Mouse (Mus musculus) retina, postnatal 1 day (tissue): ENCODE measurements at regions not wholly inside any gene's neighbourhood (a gene's known extent, or its start where the extent isn't known, plus 50 kb on each side); places are given as distances from the start of the nearest gene placed in this dataset.
"Not testable (repeated sequence)": the region's sequence is repeated elsewhere in the genome, so short reads cannot be mapped to it uniquely, and the experiment has no call there.

Experiments used
- DNase-seq: peaks from one replicate; pipeline ENCODE4 v3.0.0-alpha.2; 2012

GRCm38 (mm10) chr12:16374331-16374996, 236.3 kb downstream of the Lpin1 start:
- DNase-seq: no peak

- DNase-seq: no peak
Observed at GRCm38 (mm10) chr12:16370061-16370460, 240.7 kb downstream of the Lpin1 start.

GRCm38 (mm10) chr12:16362341-16362740, 248.4 kb downstream of the Lpin1 start:
- DNase-seq: no peak

GRCm38 (mm10) chr12:16358831-16359230, 251.9 kb downstream of the Lpin1 start:
- no peak for DNase-seq

GRCm38 (mm10) chr12:16354711-16355110, 256.1 kb downstream of the Lpin1 start:
- no peak for DNase-seq

GRCm38 (mm10) chr12:16351751-16352150, 259.0 kb downstream of the Lpin1 start:
- no peak for DNase-seq

- no peak for DNase-seq
Observed at GRCm38 (mm10) chr12:16349310-16349709, 261.5 kb downstream of the Lpin1 start.

GRCm38 (mm10) chr12:16344021-16344420, 266.7 kb downstream of the Lpin1 start:
- DNase-seq: no peak

- not testable (repeated sequence) for DNase-seq
Observed at GRCm38 (mm10) chr12:16342030-16342429, 268.7 kb downstream of the Lpin1 start.

GRCm38 (mm10) chr12:16331456-16331855, 279.3 kb downstream of the Lpin1 start:
- DNase-seq: no peak

- DNase-seq: no peak
Observed at GRCm38 (mm10) chr12:16329129-16329528, 281.6 kb downstream of the Lpin1 start.

- DNase-seq: no peak
Observed at GRCm38 (mm10) chr12:16320536-16321402, 290.0 kb downstream of the Lpin1 start.

- DNase-seq: no peak
Observed at GRCm38 (mm10) chr12:16308101-16308500, 302.7 kb downstream of the Lpin1 start.

GRCm38 (mm10) chr12:16304701-16305377, 305.9 kb downstream of the Lpin1 start:
- DNase-seq: no peak

- DNase-seq: no peak
Observed at GRCm38 (mm10) chr12:16285061-16285460, 325.7 kb downstream of the Lpin1 start.

GRCm38 (mm10) chr12:16279146-16279545, 331.6 kb downstream of the Lpin1 start:
- no peak for DNase-seq

- peak; percentile 85 for DNase-seq
Observed at GRCm38 (mm10) chr12:16277567-16278332, 333.0 kb downstream of the Lpin1 start.

GRCm38 (mm10) chr12:16277144-16277543, 333.6 kb downstream of the Lpin1 start:
- DNase-seq: peak; percentile 44

GRCm38 (mm10) chr12:16276301-16276700, 334.5 kb downstream of the Lpin1 start:
- DNase-seq: no peak

GRCm38 (mm10) chr12:16272441-16272840, 338.3 kb downstream of the Lpin1 start:
- DNase-seq: no peak

GRCm38 (mm10) chr12:16270876-16271275, 339.9 kb downstream of the Lpin1 start:
- DNase-seq: no peak

- DNase-seq: no peak
Observed at GRCm38 (mm10) chr12:16269706-16270105, 341.1 kb downstream of the Lpin1 start.
